Mouse (Mus musculus) forebrain, postnatal 0 days (tissue): Measurements from ENCODE around the gene Ppp2r3a. TPM values are rescaled to one million over a fixed set of nuclear protein-coding genes. Genes with fewer than 3 reads are reported as not detected.

Experiments used
- ATAC-seq: fragments of 200-750 bp; cut with Nextera tagmentation; 2 replicates; pipeline ENCODE4 v1.8.0; 2017; ENCODE audit warnings: mild to moderate bottlenecking, moderate library complexity
- DNase-seq: peaks from one replicate; pipeline ENCODE4 v3.0.0-alpha.2; 2015
- H3K27ac ChIP-seq: fragments of 300-500 bp; sonication (generic); 2 replicates; pipeline ENCODE4 v1.5.1; 2014; ENCODE audit warnings: low read depth, mild to moderate bottlenecking, antibody characterized with exemption, low read length, moderate library complexity, mixed read lengths
- H3K27me3 ChIP-seq: fragments of 300-500 bp; sonication (generic); 2 replicates; pipeline ENCODE4 v1.6.1; 2014; ENCODE audit warnings: mild to moderate bottlenecking, low read length, mixed read lengths; ENCODE audit not compliant: insufficient read depth
- H3K36me3 ChIP-seq: fragments of 300-500 bp; sonication (generic); 2 replicates; pipeline ENCODE4 v1.6.1; 2014; ENCODE audit warnings: mild to moderate bottlenecking, moderate library complexity; ENCODE audit not compliant: insufficient read depth
- H3K4me1 ChIP-seq: fragments of 300-500 bp; sonication (generic); 2 replicates; pipeline ENCODE4 v1.6.1; 2014; ENCODE audit warnings: antibody characterized with exemption; ENCODE audit not compliant: insufficient read depth
- H3K4me2 ChIP-seq: fragments of 300-500 bp; sonication (generic); 2 replicates; pipeline ENCODE4 v1.6.1; 2014; ENCODE audit warnings: low read depth, mild to moderate bottlenecking, moderate library complexity
- H3K4me3 ChIP-seq: fragments of 300-500 bp; sonication (generic); 2 replicates; pipeline ENCODE4 v1.5.1; 2014; ENCODE audit warnings: low read depth, low read length, mixed read lengths
- H3K9ac ChIP-seq: fragments of 300-500 bp; sonication (generic); 2 replicates; pipeline ENCODE4 v1.6.1; 2014; ENCODE audit warnings: mild to moderate bottlenecking
- H3K9me3 ChIP-seq: fragments of 300-500 bp; sonication (generic); 2 replicates; pipeline ENCODE4 v1.6.1; 2016; ENCODE audit warnings: low read length
- CTCF ChIP-seq: sonication (generic); IDR thresholded peaks from 2 replicates; pipeline ENCODE4 v1.5.1; 2016; ENCODE audit warnings: antibody characterized with exemption, control low read depth, low read depth
- WGBS: fragments of 180-500 bp; shearing (Covaris S2); extraction: QIAGEN DNeasy Blood & Tissue Kit; methylation state at CpG from one replicate; pipeline ENCODE4 v1.1.7; 2014; 5-methylcytosine and 5-hydroxymethylcytosine counted together
- polyA plus RNA-seq: library from polyadenylated mRNA; unstranded; fragments of >200 nt; fragmentation: Nextera tagmentation; extraction: Ambion mirVana; gene quantifications from 2 replicates; pipeline ENCODE4 v1.2.1, GENCODE M21; 2015
- total RNA-seq: library from RNA; depleted of rRNA; stranded (reverse); fragments of >200 nt; gene quantifications from 2 replicates; pipeline ENCODE4 v1.2.3, GENCODE M21; 2014

The Ppp2r3a gene
- total and polyA plus RNA-seq, 2 experiments from 2014 or later, result 16.8 to 45.5 TPM

- ATAC-seq (no peak), DNase-seq (no peak)
- no peaks in the 10 kb centered on the region for H3K36me3 ChIP-seq
- whole genome bisulfite sequencing, result 25% methylated on average over 5 of the region's 5 CpGs
- H3K27me3 ChIP-seq, result no peaks in the 10 kb centered on the region
- H3K9ac ChIP-seq, result no peak overlapping the region
- H3K27ac ChIP-seq, result no peak overlapping the region
- H3K4me1 ChIP-seq, result peaks cover 8% of the 10 kb centered on the region; the same call in 1 of the 2 replicates
- H3K4me3 ChIP-seq, result no peak overlapping the region
- H3K4me2 ChIP-seq, result no peak overlapping the region
- no peak for TF ChIP-seq CTCF
- no peaks in the 10 kb centered on the region for H3K9me3 ChIP-seq
Measured at GRCm38 (mm10) chr9:101270020-101270419, 18.4 kb upstream of the Ppp2r3a start.

GRCm38 (mm10) chr9:101266043-101266442, 14.4 kb upstream of the Ppp2r3a start:
- H3K9me3 ChIP-seq, result no peaks in the 10 kb centered on the region
- no peak for DNase-seq
- H3K9ac ChIP-seq, result no peak overlapping the region
- H3K4me1 ChIP-seq, result peaks cover 11% of the 10 kb centered on the region; the same call in 1 of the 2 replicates
- H3K27me3 ChIP-seq, result no peaks in the 10 kb centered on the region
- 60% methylated on average over 8 of the region's 8 CpGs for WGBS
- TF ChIP-seq CTCF, result no peak
- H3K27ac ChIP-seq, result no peak overlapping the region
- ATAC-seq, result no peak
- no peak overlapping the region for H3K4me3 ChIP-seq
- peak overlapping the region; percentile 4; the same call in 1 of the 2 replicates for H3K4me2 ChIP-seq
- H3K36me3 ChIP-seq, result no peaks in the 10 kb centered on the region

GRCm38 (mm10) chr9:101265546-101265945, 14.0 kb upstream of the Ppp2r3a start:
- TF ChIP-seq CTCF, result no peak
- Histone ChIP-seq H3K4me2 (peak overlapping the region; percentile 4; the same call in 1 of the 2 replicates), H3K27ac (0 out of 2 replicates have a peak overlapping the region, but pooled peaks have one; percentile 4), H3K27me3 (no peaks in the 10 kb centered on the region), H3K9ac (no peak overlapping the region), H3K36me3 (no peaks in the 10 kb centered on the region), H3K9me3 (no peaks in the 10 kb centered on the region), H3K4me1 (peaks cover 11% of the 10 kb centered on the region; the same call in 1 of the 2 replicates), H3K4me3 (no peak overlapping the region)
- WGBS, result 24% methylated on average over 6 of the region's 6 CpGs
- peak; percentile 60 for DNase-seq
- ATAC-seq, result peak; percentile 55

GRCm38 (mm10) chr9:101262815-101263214, 11.2 kb upstream of the Ppp2r3a start:
- H3K9ac ChIP-seq, result no peak overlapping the region
- H3K4me1 ChIP-seq, result peaks cover 11% of the 10 kb centered on the region; the same call in 1 of the 2 replicates
- H3K27ac ChIP-seq, result no peak overlapping the region
- ATAC-seq (no peak), DNase-seq (no peak)
- no peak overlapping the region for H3K4me2 ChIP-seq
- H3K36me3 ChIP-seq, result no peaks in the 10 kb centered on the region
- H3K4me3 ChIP-seq, result no peak overlapping the region
- H3K27me3 ChIP-seq, result no peaks in the 10 kb centered on the region
- 79% methylated on average over 3 of the region's 3 CpGs for WGBS
- no peak for TF ChIP-seq CTCF
- no peaks in the 10 kb centered on the region for H3K9me3 ChIP-seq

GRCm38 (mm10) chr9:101261989-101262571, 10.5 kb upstream of the Ppp2r3a start:
- no peaks in the 10 kb centered on the region for H3K27me3 ChIP-seq
- H3K4me3 ChIP-seq, result no peak overlapping the region
- no peak overlapping the region for H3K4me2 ChIP-seq
- TF ChIP-seq CTCF, result no peak
- H3K27ac ChIP-seq, result 0 out of 2 replicates have a peak overlapping the region, but pooled peaks have one; percentile 9
- no peaks in the 10 kb centered on the region for H3K36me3 ChIP-seq
- no peaks in the 10 kb centered on the region for H3K9me3 ChIP-seq
- 33% methylated on average over 11 of the region's 11 CpGs for WGBS
- DNase-seq, result peak; percentile 6
- H3K4me1 ChIP-seq, result peaks cover 11% of the 10 kb centered on the region; the same call in 1 of the 2 replicates
- no peak for ATAC-seq
- H3K9ac ChIP-seq, result no peak overlapping the region

GRCm38 (mm10) chr9:101261443-101261842, 9.8 kb upstream of the Ppp2r3a start:
- Histone ChIP-seq H3K27me3 (no peaks in the 10 kb centered on the region), H3K9me3 (no peaks in the 10 kb centered on the region), H3K4me3 (no peak overlapping the region), H3K9ac (no peak overlapping the region), H3K4me2 (no peak overlapping the region), H3K27ac (0 out of 2 replicates have a peak overlapping the region, but pooled peaks have one; percentile 9), H3K4me1 (peaks cover 11% of the 10 kb centered on the region; the same call in 1 of the 2 replicates), H3K36me3 (no peaks in the 10 kb centered on the region)
- WGBS, result 55% methylated on average over 4 of the region's 4 CpGs
- DNase-seq, result no peak
- TF ChIP-seq CTCF, result no peak
- no peak for ATAC-seq

GRCm38 (mm10) chr9:101253136-101253535, 1.5 kb upstream of the Ppp2r3a start:
- no peak for ATAC-seq
- Histone ChIP-seq H3K9me3 (no peaks in the 10 kb centered on the region), H3K27ac (no peak overlapping the region), H3K9ac (no peak overlapping the region), H3K4me1 (peaks cover 11% of the 10 kb centered on the region), H3K36me3 (no peaks in the 10 kb centered on the region), H3K27me3 (no peaks in the 10 kb centered on the region), H3K4me3 (no peak overlapping the region), H3K4me2 (no peak overlapping the region)
- TF ChIP-seq CTCF, result no peak
- DNase-seq, result no peak
- 71% methylated on average over 3 of the region's 3 CpGs for WGBS
